Comparison of ENCODE assay signal across 8 mouse cellular contexts in the genomic region with DNA sequence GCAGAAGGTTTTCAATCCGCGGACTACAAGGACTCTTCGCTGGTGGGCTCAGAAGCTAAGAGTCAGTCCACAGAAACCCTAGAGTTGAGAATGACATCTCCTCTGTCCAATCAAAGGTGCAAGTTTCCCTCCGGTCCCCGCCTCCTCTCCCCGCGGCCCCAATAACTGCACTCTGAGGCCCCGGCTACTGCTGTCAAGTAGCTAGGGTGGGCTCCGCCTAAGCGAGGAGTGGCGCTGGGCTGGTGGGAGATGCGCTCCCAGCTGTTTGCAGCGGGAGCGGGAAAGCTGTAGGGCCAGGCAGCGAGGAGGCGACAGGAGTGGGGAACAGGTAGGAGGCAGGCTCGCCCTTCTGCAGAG. TPM values are rescaled to one million over a fixed set of nuclear protein-coding genes. Genes with fewer than 3 reads are reported as not detected.
DNase-seq lines count a peak whose midpoint lies in the region; ATAC-seq and TF ChIP-seq lines count a peak whose summit lies in the region.

Cntn1 (plus strand) TSS at position 170 of the 357 bp plus-strand sequence.

- H3K4me2 ChIP-seq in embryonic facial prominence, embryonic 12.5 days (replicated peaks): peak within 1 kb of the TSS; percentile 100
- H3K4me2 ChIP-seq in liver, embryonic 15.5 days: peak within 1 kb of the TSS; percentile 29

- WGBS in embryonic facial prominence, embryonic 12.5 days: 2% methylated on average over 17 of the region's 17 CpGs
- 2% methylated on average over 17 of the region's 17 CpGs for WGBS in liver, embryonic 15.5 days (ENCODE audit: insufficient replicate concordance)

- H3K9ac ChIP-seq in embryonic facial prominence, embryonic 12.5 days: peak within 1 kb of the TSS; percentile 51
- no peak within 1 kb of the TSS for H3K9ac ChIP-seq in liver, embryonic 15.5 days

- DNase-seq in heart, postnatal 4 days: peak; percentile 49
- peak; percentile 89 to 90 for DNase-seq in layer of hippocampus, adult 2 months (ENCODE audit: low spot score in 2 of 2)
- DNase-seq in retina, postnatal 7 days (ENCODE audit: low read depth, low spot score): peak; percentile 76
- no peak for DNase-seq in natural killer cell, adult 2 months (ENCODE audit: low spot score in 2 of 2)

- ATAC-seq in megakaryocyte, adult 5-6 weeks (ENCODE audit: poor library complexity, severe bottlenecking): no peak
- ATAC-seq in embryonic facial prominence, embryonic 12.5 days (ENCODE audit: insufficient number of reproducible peaks, insufficient read depth, low FRiP score, low TSS enrichment): peak; percentile 96
- ATAC-seq in liver, embryonic 15.5 days (ENCODE audit: insufficient read depth): no peak

- H3K9me3 ChIP-seq in megakaryocyte, embryonic 14.5 days: peaks cover 17% of the 10 kb centered on the region
- H3K9me3 ChIP-seq in embryonic facial prominence, embryonic 12.5 days: no peaks in the 10 kb centered on the region
- H3K9me3 ChIP-seq in liver, embryonic 15.5 days (replicated peaks): no peaks in the 10 kb centered on the region

- no peaks in the 10 kb centered on the region for H3K4me1 ChIP-seq in megakaryocyte, embryonic 14.5 days
- H3K4me1 ChIP-seq in embryonic facial prominence, embryonic 12.5 days: peaks cover 11% of the 10 kb centered on the region
- H3K4me1 ChIP-seq in liver, embryonic 15.5 days (replicated peaks): no peaks in the 10 kb centered on the region

- H3K27me3 ChIP-seq in megakaryocyte, embryonic 14.5 days (replicated peaks): peaks cover 14% of the 10 kb centered on the region
- H3K27me3 ChIP-seq in embryonic facial prominence, embryonic 12.5 days: peaks cover 8% of the 10 kb centered on the region; the same call in 1 of the 2 replicates
- peaks cover 22% of the 10 kb centered on the region for H3K27me3 ChIP-seq in liver, embryonic 15.5 days

- peak within 1 kb of the TSS; percentile 70 for H3K4me3 ChIP-seq in megakaryocyte, embryonic 14.5 days (replicated peaks)
- H3K4me3 ChIP-seq in embryonic facial prominence, embryonic 12.5 days: peak within 1 kb of the TSS; percentile 54
- H3K4me3 ChIP-seq in layer of hippocampus, adult 2 months: peak within 1 kb of the TSS; percentile 79
- no peak within 1 kb of the TSS for H3K4me3 ChIP-seq in liver, embryonic 15.5 days (replicated peaks)

- no peaks in the 10 kb centered on the region for H3K36me3 ChIP-seq in megakaryocyte, embryonic 14.5 days (replicated peaks; ENCODE audit: low read length)
- H3K36me3 ChIP-seq in embryonic facial prominence, embryonic 12.5 days: no peaks in the 10 kb centered on the region
- no peaks in the 10 kb centered on the region for H3K36me3 ChIP-seq in liver, embryonic 15.5 days (replicated peaks)

- no peak within 1 kb of the TSS for H3K27ac ChIP-seq in embryonic facial prominence, embryonic 12.5 days
- peak within 1 kb of the TSS; percentile 98 for H3K27ac ChIP-seq in layer of hippocampus, adult 2 months
- H3K27ac ChIP-seq in liver, embryonic 15.5 days (replicated peaks): no peak within 1 kb of the TSS

- TF ChIP-seq CTCF in layer of hippocampus, adult 2 months (conservative IDR thresholded peaks at IDR 0.05): no peak; the same call in 1 of the 2 replicates

RNA-seq across cellular contexts. Expression of gene Cntn1, which starts in this region (rescaled TPM):
- not detected in 2 replicates for polyA plus RNA-seq in megakaryocyte, embryonic 14.5 days (2012; ENCODE audit: insufficient read depth, low replicate concordance)
- not detected in 2 replicates for total RNA-seq in megakaryocyte, adult 5-6 weeks (2015)
- not detected in 2 replicates for total RNA-seq in megakaryocyte, adult 5-6 weeks (2017)
- polyA plus RNA-seq in embryonic facial prominence, embryonic 12.5 days (2016; fragmentation: Nextera tagmentation; extraction: Ambion mirVana): 3.1 and 3.5 TPM in 2 replicates
- total RNA-seq in heart, postnatal 4 days (2021): under 1 TPM; 0.10 to 0.25 TPM
- 100 to 1,000 TPM; 304 to 316 TPM for total RNA-seq in layer of hippocampus, adult 2 months (2021)
- 0.03 and 0.05 TPM in 2 replicates for polyA plus RNA-seq in liver, embryonic 15.5 days (2015; fragmentation: Nextera tagmentation; extraction: Ambion mirVana)

Comparison
In these comparisons a context has a peak if more than half of its experiments do, and no peak if none do; other contexts are left out.
1. RNA of gene Cntn1 (total RNA-seq): 304 to 316 TPM in layer of hippocampus, adult 2 months; 0.10 to 0.25 TPM in heart, postnatal 4 days and not detected in megakaryocyte, adult 5-6 weeks; every median in the first group is over 100 times any median in the second.
2. Peak in DNase-seq in heart, postnatal 4 days; RNA of the gene not detected or under 1 TPM.
3. DNase-seq: peak in layer of hippocampus, adult 2 months (2 of 2) and retina, postnatal 7 days (single experiment); none in natural killer cell, adult 2 months (0 of 2).